Mouse (Mus musculus): Measurements from ENCODE around the gene Arap1. TPM values are rescaled to one million over a fixed set of nuclear protein-coding genes. Genes with fewer than 3 reads are reported as not detected.

Arap1 gene
- total RNA-seq, 4 experiments from 2014 or later: 34.8 to 67.7 (median 49.6) TPM

- peak; percentile 75 for DNase-seq
Measured at GRCm38 (mm10) chr7:101450422-101451401, 102.8 kb downstream of the Arap1 start.

DNA sequence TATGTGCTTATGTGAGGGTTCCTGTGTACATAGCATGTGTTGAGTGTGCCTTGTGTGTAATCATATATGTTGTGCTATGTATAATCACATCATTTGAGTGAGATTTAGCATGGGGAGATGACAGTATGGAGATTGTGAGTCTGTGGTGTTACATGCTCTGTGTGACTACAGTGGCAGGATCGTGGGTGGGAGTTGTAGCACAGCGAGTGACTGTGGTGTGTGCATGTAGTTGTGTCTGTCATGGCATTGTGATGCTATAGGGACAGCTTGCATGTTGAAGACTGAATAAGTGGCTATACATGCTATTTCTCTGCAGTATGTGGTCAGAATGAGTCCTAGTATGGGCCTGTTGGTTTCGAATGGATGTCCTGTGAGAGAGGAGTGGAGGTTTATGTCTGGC is 104.8 kb downstream of the Arap1 start:
- no peak for DNase-seq

- DNase-seq: no peak
Measured at GRCm38 (mm10) chr7:101453296-101453695, 105.4 kb downstream of the Arap1 start.

DNA sequence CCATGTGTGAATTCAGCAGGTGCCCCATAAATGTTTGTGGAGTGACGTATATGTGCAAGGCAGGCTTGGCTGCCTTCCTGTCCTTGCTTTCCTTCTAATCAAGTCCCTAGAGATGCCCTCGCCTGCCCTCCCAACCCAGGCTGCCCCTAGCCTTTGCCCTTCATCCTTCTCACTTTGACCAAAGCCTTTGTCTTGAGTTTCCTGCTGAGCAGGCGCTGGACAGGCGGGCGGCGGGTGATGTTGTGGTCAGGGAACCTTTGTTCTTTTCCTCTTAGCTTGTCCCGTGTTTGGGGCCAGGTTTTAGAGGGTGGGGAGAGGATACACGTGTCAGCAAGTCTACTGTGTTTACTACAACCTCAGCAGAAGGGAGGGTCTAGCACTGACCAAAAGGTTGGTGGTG is 105.9 kb downstream of the Arap1 start:
- peak; percentile 67 for DNase-seq

DNA sequence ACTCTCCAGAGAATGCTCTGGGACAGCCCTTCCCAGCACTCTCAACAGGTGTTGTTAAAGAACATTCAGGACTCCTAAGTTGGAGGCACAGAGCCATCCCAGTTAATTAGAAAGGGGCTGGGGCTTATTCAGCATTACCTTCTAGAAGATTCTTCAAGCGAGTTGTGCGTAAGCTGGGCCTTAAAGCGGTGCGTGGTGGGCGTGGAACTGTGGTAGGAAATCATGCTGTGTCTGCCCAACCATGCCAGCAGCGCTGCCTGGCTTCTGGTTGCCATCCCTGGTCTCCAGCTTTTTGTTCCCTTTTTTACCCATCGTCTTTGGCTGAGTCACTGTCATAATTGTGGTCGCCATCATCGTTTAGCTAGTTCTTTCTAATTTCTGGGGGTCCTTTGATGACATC is 106.6 kb downstream of the Arap1 start:
- DNase-seq: no peak

DNA sequence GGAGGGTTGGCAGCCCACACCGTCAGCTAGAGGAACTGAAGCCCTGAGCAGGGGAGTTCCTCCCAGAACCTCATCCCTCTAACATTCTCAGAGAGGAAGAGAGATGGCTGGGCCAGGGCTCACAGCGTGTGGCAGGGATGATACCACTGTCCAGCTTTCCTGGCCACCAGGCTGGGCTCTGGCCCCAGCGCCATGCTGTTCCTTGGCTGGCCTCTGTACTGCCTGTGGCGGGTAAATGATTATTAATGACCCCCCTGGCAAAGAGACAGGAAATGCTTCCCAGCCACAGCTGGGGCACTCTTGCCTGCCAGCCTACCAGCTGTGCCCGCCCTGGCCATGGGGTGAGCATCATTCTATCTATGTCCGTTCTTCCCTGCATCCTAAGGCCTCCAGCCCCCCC is 107.3 kb downstream of the Arap1 start:
- DNase-seq: no peak

DNA sequence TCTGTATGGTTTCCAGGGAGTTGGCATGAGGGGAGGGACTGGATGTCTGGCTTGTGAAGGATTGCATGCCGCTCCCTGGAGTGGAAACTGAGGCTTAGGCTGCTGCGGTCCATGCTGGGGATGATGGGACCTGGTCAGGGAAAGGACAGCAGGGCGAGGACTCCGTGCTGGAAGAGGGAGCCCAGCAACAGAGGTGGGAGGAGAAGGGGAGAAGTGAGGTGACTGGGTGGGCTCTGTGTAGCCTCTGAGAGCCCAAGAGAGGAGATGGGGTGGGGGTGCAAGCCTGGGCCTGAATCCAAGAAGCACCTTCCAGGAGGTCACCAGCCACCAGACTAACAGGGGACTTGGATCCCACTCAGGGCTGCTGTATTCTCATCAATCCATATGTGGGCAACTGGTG is 108.5 kb downstream of the Arap1 start:
- DNase-seq: no peak

DNA sequence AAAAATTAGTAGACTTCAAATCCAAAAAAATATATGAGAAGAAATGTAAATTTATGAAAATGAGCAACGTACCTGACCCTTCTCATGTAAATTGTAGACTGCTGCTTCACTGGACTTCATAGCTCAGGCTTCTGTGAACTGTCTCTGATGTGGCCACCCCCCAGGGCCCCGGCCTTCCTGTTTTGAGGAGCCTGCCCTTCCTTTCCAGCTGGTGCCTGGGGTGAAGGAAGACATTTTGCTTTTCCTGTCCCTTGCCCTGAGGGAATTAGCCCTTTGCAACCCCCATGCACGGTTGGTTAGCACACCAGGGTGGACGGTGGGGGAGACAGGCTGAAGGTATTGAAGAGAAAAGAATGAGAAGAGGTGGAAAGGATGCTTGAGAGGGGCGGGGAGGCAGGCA is 108.9 kb downstream of the Arap1 start:
- no peak for DNase-seq

GRCm38 (mm10) chr7:101457283-101457682 is 109.4 kb downstream of the Arap1 start:
- DNase-seq: no peak

GRCm38 (mm10) chr7:101457801-101458200 is 109.9 kb downstream of the Arap1 start:
- no peak for DNase-seq

- no peak for DNase-seq
Measured at GRCm38 (mm10) chr7:101458278-101458781, 110.5 kb downstream of the Arap1 start.

DNA sequence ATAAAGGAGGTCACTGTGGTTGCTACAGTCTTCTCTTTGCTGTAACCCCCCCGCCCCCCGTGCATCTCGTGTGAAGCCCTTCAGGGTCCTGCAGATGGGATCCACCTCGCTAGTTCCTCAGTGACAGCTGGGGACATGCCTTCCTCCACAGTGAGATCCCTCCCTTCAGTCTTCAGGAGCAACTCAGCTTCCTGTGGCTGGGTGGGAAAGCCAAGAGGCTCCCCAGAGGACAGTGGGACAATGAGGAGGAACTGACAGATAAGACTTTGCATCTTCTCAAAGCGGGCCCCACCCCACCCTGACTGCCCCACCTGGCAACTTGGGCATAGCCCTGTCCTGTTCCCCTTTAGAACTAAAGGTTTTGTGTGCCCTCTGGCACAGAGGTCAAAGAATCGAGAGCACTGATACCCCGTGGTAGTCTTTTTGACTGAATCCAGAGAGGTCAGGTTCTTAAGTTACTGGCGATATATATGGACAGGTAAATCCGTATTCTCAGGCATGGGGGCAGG is 111.5 kb downstream of the Arap1 start:
- DNase-seq: no peak

GRCm38 (mm10) chr7:101459923-101460607 is 112.2 kb downstream of the Arap1 start:
- DNase-seq: no peak

DNA sequence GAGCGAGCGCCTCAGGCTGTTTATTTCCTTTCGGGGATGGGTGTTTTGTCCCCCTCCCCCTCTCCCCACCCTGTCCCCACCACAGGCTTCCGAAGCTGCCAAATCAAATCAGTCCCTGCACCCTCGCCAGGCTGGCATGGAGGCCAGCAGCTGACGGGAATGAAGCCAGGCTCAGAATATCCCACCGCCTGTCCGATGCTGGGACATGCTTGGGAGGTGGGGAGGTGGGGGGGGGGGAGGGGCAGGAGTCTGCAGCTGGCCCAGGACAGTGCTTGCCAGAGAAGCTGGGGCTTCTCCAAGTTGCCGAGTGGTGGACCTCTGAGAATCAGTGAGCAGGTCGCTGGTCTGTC is 112.7 kb downstream of the Arap1 start:
- DNase-seq: no peak

- no peak for DNase-seq
Measured at GRCm38 (mm10) chr7:101461571-101461970, 113.7 kb downstream of the Arap1 start.

Other genes with a start within 250 kb of the Arap1 start
- gene Atg16l2, start 45.8 kb upstream of the Arap1 start, total RNA-seq (2022): 10 to 100 TPM; 20.8 to 49.8 (median 33.4) TPM
- 100 to 1,000 TPM in 2 of 4 experiments, 10 to 100 TPM in 2; 39.3 to 195 (median 109) TPM for gene Stard10, start 31.0 kb upstream of the Arap1 start, total RNA-seq (2022)
- 1 to 10 TPM in 2 of 4 experiments, not detected in 2; 4.4 to 8.6 TPM for gene Gm45837, start 62.8 kb downstream of the Arap1 start, total RNA-seq (2022)
- gene Pde2a, start 73.6 kb downstream of the Arap1 start, total RNA-seq (2022): 100 to 1,000 TPM; 219 to 291 (median 255) TPM
- under 1 TPM in 2 of 4 experiments, not detected in 2; 0.12 TPM for gene Art2b, start 237.5 kb downstream of the Arap1 start, total RNA-seq (2022)

Data from adrenal gland, adult 8-10 months (tissue).